Mouse (Mus musculus) left cerebral cortex, adult 9 months (tissue): ENCODE data around the gene Irf2.

Source experiments
- DNase-seq, 2 experiments: peaks; one replicate each; pipeline ENCODE4 v3.0.0; 2022; ENCODE audit warnings: low spot score in 2 of 2

Irf2 gene

DNA sequence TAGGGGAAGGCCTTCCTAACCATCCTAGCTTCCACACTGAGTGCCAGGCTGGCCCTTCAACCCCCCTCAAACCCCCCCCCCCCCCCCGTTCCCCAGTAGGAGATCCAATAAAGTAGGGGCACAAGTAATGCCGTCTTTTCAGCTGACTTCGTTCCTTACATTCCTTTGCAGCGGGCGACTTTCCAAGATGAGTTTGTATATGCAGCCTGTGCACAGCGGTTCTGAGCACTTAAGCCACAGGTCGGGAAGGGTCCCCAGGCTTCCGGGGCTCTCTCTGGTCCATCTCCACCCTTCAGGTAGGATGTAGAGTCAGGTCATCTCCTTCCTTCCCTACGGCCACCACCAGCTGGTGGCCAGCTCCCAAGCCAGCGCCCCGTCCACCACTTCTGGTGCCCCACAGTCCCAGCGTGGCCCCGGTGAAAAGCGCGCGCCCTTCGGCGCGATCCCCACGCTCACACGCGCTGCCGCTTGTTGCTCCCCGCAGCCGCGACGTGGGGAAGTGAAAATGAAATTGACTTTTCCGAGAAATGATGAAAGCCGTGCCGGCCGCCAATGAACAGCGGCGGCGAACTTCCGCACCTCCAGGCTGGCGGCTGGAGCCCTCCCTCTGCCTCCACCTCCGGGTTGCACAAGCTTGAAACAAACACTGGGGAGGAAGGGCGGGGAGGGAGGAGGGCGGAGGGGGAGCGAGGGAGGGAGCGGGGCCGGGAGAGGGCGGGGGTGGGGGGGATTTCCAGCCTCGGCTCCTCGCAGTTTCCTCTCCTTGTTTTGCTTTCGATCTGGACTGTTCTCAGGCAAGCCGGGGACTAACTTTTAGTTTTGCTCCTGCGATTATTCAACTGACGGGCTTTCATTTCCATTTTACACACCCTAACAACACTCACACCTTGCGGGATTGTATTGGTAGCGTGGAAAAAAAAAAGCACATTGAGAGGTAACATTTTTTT lies at the start of gene Irf2:
Irf2 (plus strand) TSS at position 730 of the 947 bp plus-strand sequence.
- DNase-seq = peak in 1 of 2 experiments; percentile 80

DNA sequence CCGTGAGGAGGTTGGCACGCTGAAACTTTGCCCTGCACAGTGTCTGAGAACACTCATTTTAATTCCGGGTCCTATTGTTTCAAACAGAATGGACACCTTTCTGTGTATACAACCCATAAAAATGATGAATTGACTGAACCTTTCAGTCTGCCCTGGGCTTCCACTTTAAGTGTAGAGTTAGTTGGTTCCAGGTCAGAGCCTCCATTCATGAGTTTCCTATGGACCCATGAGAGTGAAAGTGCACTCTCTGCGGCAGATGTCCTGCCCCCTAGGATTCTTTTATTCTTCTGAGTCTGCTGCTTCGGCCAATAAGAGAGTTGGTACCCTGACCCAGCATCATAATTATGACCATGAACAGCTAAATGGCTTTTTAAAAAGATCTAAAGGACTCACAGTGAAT lies 49.4 kb upstream of the Irf2 start:
- DNase-seq = no peak

DNA sequence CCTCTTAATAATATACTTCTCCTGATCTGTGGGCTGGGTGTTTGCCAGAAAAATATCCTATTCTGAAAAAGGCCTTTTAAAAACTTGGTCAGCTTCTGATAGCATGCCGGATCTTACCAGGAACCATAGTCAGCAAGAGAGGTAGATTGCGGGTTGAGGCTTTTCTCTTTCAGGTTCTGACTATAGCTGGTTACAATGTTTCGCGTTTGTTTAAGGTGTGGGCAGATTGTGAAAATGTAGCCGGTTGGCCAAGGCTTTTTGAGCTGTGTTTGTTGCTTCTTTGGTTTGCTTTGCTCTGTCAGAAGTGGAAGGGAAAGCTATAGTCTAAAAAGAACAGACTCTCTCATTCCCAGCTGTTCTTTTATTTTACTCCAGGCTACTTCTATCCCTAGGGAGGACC lies 49.0 kb upstream of the Irf2 start:
- no peak for DNase-seq

DNA sequence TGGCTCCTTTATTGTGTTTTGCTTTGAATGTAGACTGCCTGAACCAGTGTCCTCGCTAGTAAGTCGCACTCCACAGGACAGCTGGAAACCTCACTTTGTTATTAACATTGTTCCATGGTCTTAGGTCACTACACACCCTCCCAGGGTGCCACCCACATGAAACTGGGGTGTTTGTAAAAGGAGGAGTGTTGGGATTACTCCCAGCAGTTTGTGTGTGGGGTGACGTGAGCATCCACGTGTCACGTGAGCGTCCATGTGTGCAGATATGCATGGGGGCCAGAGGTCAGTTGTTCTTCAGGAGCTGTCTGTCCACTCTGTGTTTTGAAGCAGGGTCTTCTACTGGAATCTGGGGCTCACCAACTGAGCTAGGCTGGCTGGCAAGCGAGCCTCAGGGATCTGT lies 48.2 kb upstream of the Irf2 start:
- no peak for DNase-seq

DNA sequence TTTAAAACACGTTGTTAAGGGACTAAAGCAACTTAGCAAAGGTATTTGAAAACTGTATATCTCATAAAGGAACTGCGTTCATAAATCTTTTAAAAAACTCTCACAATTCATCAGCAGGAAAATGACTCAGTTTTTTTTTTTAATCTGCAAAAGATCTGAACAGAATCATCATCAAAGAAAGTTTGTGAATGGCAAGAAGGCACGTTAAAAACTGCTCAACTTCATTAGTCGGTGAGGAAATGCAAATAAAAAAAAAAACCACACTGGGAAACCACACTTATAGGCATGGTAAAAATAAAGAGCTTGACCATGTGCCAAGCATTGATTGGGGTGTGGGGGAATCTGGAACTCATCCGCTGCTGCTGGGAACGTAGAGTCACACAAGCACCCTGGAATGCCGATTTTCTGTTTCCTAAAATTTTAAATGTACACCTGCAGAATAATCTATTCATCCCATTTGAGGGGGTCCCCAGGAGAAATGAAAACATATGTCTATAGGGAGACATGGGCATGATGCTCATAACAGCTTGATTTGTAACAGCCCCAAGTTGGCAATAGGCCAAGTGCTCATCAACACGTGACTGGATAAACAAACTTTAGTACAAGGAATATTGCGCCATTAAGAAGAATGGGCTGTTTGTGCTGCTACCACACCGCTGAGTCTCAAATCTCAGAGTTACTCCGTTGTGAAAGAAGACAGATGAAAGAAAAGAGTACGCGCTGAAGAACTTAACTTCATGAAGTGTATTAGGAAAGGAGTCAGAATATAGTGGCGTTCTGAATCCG lies 43.1 kb upstream of the Irf2 start:
- DNase-seq = no peak

DNA sequence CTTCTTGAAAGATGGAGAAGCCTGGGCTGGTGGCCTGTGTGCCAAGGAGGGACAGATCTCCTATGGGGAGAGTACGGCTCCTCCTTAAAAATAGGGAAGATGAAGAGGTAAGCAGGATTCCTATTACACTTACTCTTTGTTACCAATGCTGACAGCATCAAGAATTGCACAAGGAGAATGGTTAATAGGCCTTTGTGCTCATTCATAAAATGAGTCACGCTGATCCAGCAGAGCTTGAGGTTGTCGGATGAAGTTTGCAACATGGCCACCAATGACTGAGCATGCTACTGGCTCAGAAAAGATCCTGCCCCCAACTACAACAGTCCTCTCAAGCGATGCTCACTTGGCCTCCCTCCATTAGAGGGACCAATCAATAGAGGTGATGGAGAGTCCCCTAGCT lies 42.0 kb upstream of the Irf2 start:
- no peak for DNase-seq

DNA sequence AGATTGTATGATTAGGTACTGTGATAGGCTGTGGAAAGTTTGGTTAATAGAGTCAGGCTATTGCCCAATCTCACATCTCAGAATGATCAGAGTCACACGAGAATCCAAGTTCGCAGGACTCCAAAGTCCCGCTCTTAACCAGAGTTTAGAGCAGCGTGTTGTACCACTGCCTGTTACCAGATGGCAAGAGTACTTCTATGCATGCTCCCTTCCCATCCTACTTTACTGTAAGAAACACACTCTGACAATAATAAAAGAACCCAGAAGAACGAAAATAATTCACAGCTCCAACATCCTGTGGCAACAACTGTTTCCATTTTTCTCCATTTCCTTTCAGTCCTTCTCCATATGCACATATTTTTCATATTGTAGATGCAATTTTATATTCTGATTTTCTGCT lies 41.4 kb upstream of the Irf2 start:
- no peak for DNase-seq

DNA sequence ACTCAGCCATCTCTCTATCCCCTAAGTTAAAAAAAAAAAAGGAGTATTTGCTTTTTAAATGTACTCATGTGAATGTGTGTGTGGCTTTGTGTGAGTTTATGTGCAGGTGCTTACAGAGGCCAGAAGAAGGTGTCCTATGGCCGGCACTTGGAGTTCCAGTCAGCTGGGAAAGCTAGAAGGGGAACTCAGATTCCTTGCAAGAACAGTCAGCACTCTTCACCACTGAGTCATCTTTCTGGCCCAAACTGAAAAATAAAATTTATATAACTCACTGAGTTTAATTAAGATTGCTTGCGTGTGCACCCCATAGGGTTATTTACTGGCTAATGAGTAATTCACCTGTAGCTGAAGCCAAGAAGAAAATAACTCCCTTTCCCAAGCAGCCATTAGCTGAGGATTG lies 34.4 kb upstream of the Irf2 start:
- DNase-seq = no peak

DNA sequence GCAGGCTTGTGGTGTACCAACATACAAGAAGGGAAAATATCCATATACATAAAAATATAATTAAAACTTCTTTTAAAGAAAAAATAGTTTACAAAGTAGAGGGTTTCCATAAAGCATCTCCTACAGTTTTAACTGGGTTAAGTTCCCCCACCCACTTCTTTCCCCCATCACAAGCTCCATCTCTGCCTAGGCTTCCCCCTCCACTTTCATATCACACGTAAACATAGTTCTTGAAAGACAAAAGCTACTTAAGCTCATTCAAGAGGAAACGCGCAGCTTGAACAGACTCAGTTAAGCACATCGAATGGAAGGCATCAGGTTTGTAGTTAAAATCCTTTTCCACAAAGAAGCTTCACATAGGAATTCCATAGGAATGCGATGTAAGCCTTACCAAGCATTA lies 32.8 kb upstream of the Irf2 start:
- DNase-seq = no peak

DNA sequence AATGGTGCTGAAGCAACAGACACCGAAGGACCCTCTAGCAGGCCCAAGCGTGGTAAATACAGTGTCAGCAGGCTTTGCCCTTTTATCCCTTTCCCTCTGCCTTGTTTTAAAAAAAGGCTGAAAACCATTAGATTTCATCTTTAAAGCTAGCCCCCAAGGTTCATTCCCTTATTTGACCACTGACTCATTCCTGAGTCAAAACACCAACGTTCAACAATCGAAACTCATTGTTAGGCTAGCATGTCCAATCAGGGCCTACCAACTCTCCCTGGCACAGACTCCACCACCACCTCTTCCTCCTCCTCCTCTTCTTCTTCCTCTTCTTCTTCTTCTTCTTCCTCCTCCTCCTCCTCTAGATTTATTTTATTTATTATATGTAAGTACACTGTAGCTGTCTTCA lies 30.2 kb upstream of the Irf2 start:
- DNase-seq = no peak

DNA sequence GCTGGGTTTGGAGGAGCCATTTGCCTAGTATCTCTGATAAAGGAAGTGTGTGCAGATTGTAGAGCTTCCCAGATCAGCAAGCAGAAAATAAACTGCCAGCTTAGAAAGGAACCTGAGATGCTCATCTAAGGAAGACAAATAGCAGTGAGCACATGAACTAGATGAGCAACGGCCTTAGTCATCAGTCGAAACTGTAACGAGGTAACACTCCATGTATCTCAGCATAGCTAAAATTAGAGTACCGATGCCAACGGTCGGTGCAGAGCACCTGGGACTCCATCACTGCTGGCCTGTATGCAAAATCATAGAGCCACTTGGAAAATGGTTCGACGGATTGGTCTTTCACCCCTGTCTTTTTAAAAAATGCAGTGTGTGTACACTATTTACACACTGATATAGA lies 29.2 kb upstream of the Irf2 start:
- no peak for DNase-seq

DNA sequence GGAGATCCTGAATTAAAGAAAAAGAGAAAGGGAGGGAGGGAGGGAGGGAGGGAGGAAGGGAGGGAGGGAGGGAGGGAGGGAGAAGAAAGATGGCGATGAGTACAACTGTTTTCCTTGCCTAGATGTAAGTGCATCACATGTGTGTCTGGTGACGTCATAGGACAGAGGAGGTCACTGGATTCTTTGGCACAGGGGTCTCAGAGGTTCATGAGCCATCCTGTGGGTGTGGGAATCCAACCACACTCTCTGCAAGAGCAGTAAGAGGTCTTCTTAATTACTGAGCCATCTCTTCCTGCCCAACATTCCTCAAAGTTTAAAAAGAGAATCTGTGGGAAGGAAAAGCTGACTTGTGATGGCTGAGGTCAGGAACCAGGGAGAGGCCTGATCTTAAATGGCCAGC lies 28.0 kb upstream of the Irf2 start:
- no peak for DNase-seq

DNA sequence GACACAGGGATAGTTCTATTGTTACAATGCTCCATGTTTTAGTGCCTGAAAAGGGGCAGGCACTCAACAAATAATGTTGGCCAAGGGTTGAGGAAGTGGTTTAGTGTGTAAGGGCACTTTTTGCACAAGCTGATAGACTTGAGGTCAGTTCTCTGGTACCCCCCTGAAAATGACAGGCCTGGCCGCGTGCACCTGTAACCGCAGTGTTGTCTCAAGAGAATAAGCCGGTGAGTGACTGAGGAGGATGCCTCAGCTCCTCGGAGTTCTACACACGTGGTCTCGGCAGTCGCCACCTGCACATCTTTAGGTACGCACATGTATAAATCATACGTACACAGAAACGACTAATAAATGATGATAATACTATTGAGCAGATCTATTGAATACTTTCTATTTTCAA lies 26.4 kb upstream of the Irf2 start:
- DNase-seq = no peak

DNA sequence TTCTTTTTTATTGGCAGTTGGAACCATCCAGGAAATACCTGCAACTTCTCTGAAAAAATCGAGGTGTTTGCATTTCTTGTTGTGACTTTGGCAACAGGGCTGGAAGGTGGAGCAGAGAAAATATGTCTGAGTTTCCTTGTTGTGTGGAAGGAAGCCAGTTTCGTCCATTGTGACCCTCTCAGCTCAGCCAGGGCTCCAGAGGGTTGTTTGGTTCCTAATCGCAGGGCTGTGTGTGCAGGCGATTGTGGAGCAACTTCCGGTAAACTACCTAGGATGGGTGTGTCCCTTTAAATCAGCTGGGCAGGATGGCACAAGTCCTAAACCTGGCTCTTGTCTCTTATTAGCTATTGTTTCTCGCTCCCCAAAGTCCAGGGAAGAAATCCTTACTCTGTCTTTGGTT lies 25.7 kb upstream of the Irf2 start:
- DNase-seq = no peak

DNA sequence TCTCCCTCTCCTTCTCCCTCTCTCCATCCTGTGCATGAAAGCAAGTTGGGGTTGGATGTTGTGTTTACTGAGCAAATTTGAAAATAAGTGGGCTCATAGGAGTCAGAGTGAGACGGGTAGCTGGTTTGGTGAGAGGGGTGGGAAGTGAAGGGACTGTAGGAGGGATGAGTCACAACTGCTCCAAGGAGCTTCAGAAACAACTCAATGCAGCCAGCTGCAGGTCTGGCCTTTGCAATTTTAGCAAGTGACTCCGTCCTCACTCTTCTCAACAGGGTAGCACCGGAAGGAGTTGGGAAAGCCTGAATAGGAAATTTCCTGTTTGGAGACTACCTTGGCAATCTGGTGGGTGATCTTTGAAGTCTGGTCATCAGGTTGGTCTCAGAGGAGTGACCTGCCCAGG lies 25.1 kb upstream of the Irf2 start:
- DNase-seq = no peak

DNA sequence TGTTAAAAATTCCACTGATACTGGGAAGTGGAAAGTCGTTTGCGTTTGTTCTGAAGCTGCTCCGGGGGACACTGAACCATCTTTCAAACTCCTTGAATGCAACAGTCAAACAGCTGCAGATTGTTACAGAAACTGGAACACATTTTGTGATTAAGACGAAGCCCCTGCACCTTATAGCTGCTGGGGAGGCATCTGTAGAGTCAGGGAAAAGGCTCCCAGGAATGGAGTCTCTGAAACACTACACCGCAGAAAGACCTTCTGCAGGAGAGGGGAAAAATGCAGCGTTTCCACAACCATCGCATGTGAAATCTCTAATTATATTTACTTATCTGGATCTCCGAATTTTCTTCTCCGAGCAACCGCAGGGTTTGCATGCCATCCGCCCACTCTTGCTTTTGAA lies 23.1 kb upstream of the Irf2 start:
- no peak for DNase-seq

DNA sequence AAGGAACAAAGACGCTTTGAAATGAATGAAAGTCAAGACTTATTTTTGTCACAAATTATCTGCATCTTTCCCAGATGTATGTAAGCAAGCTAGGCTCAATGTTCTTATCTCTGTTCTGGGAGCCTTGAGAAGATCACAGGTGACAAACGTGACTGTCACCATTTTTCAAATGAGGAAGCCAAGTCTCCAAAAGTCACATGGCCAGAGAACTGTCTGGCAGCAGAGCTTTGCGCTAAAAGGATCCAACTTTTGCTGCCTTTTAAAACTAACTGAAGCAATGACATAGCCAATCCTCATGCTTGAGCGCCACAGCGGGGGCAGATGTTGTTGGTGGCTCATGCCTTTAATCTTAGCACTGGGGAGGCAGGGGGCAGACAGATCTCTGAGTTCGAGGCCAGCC lies 22.4 kb upstream of the Irf2 start:
- DNase-seq = no peak

DNA sequence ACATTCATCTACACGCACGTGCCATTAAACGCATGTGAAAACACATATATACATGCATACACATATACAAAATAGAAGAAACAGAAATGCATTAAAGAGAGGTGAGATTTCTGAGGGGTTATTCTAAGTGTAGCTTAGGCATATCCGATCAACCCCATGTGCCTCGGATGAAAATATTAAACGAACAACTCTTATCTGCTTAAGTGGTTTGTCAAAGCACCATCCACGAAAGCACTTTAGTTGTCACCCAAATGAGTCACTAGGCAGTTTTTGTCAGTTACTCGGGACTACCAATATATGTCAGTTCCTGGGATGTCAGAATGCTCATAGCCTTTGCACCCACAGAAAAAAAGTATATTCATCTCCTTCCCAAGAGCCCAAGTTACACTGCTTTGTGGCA lies 21.2 kb upstream of the Irf2 start:
- DNase-seq = no peak

DNA sequence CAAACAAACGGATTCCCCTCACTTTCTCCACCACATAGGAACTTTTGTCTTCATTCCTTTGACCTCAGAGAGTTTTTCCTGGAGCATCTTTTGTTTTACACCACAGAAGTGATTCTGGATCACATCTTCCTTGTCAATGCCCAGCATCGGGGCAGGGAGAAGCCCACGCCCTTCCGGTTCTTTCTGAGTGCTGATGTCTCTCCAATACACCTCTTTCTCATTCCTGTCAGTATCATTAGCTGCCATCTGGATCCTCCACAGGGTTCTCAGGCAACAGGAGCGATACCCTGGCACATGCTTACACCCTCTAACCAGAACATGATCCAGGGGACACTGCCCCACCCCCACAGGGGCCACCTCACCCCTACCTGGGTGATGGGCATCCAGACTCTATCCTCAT lies 20.8 kb upstream of the Irf2 start:
- no peak for DNase-seq

DNA sequence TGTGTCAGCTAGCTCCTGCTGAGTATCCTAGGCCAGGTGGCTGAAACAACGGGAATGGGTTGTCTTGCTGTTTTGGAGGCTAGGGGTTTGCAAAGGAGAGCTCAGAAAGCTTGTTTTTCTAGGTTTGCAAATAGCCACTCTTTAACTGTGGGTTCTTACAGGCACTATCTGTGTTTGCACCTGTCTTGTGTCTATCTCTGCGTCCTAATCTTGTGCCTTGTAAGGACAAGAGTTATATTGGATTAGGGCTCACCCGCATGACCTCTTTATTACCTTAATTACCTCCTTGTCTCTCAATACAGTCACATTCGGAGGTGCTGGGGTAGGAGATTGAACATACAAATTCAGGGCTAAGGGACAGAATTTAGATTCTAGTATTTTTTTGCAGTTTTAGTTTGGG lies 18.9 kb upstream of the Irf2 start:
- no peak for DNase-seq

DNA sequence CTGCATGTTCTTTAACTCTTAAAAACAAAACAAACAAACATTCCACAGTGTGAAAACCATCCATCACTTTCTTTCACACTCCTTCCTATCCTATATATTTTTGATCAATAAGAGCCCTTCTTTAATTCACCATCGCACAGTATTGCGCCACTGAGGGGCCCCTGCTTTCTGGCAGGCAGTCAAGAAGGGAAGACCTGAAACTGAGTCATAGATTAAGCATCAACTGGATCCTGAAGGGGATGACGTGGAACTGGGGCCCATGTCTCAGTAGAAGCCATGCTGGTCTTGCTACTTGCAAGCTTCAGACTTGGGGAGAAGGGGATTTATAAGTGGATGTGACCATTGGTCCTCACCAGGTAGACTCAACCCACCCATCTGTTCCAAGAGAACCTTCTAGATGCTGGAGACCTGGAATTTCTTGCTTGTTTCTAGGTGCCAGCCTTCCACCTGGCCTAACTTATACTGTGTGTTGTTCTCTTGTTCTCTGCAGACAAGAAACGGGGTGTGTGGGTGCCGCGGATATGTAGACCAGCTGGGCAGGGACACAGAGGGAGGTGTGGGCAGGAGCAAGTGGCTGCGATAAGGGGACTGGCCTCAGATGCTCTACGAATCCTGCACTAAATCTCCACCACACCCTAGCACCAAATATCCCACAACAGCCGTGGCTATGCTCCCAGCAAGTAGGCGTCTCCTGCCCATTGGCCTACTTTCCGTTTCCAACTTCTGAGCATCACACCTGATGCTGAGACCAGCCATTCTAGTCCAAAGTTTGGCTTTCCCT lies 18.3 kb upstream of the Irf2 start:
- peak in 1 of 2 experiments; percentile 46 for DNase-seq

DNA sequence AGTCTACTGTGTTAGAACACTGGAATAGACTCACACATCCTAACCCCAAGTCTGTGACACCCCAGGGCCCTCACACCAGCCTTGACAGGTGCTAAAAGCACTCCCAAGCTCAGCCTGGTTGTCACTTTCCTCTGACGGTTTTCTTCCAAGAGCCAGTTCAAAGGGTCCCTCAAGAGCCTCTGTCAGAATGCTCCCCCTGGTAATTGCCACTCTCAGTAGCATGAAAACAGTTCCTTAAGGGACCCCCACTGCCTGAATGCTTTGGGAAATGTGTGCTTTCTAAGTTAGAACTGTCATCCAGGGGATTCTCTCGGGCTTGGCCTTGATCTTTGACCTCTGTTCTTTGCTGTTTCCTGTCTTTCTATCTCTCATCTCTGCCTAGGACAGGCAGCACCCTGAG lies 17.0 kb upstream of the Irf2 start:
- DNase-seq = no peak
